Mouse (Mus musculus): ENCODE measurements at regions not wholly inside any gene's neighbourhood (a gene's known extent, or its start where the extent isn't known, plus 50 kb on each side); places are given as distances from the start of the nearest gene placed in this dataset.

GRCm38 (mm10) chr4:38072663-38073062 lies 1121.1 kb upstream of the Lingo2 start:
- H3K4me2 ChIP-seq (replicated peaks) = no peak overlapping the region
- no peak overlapping the region for H3K27ac ChIP-seq
- H3K9me3 ChIP-seq = no peaks in the 10 kb centered on the region
- H3K9ac ChIP-seq = no peak overlapping the region
- peak; percentile 78 for ATAC-seq
- no peaks in the 10 kb centered on the region for H3K36me3 ChIP-seq
- WGBS = 47% methylated on average over 1 of the region's 1 CpGs
- no peak overlapping the region for H3K4me3 ChIP-seq (replicated peaks)
- no peaks in the 10 kb centered on the region for H3K27me3 ChIP-seq (replicated peaks)
- no peaks in the 10 kb centered on the region for H3K4me1 ChIP-seq (replicated peaks)

GRCm38 (mm10) chr4:38031371-38031770 lies 1079.8 kb upstream of the Lingo2 start:
- no peak overlapping the region for H3K4me3 ChIP-seq (replicated peaks)
- H3K9me3 ChIP-seq = no peaks in the 10 kb centered on the region
- H3K36me3 ChIP-seq = no peaks in the 10 kb centered on the region
- H3K27me3 ChIP-seq (replicated peaks) = no peaks in the 10 kb centered on the region
- H3K9ac ChIP-seq = no peak overlapping the region
- no peak for ATAC-seq
- H3K4me1 ChIP-seq (replicated peaks) = no peaks in the 10 kb centered on the region
- WGBS = 81% methylated on average over 1 of the region's 1 CpGs
- no peak overlapping the region for H3K27ac ChIP-seq
- no peak overlapping the region for H3K4me2 ChIP-seq (replicated peaks)

All from intestine, embryonic 15.5 days (tissue).